ENCODE assay signal across 13 mouse cellular contexts in the genomic region with DNA sequence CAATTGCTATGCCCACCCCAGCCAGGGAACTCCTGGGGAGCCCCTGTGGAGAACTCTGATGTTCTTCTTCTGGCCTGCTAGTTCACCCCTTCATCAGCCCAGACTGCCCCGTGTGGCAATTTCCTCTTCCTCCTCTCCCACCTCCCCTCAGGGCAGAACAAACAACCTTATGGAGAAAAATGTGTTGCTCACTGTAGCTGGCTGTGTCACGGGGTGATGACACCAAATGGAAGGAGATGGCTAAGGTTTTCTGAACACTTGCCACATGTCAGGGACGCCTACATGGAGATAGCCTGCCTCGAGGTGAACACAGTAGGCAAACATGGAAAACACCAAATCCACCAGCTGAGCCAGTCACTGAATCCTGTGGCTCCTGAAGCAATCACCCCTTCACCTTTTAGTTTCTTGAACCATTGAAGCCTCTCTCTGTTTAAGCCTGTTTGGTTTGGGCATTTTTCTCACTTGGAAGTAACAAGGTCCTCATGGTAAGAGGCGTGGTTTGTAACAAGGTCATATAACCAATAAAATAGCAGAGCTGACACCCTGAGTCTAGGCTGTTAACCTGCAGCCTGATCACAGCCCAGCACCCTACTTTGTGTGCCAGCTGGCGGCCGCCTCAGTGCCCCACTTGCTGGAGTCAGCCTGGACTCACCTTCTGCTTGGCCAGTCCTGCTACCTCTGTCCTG.
DNase-seq lines count a peak whose midpoint lies in the region; ATAC-seq lines count a peak whose summit lies in the region.
"Had no signal": no experiment of that assay in that cellular context is flagged by ENCODE, and none has a peak within 500 bp of the region (broad histone marks: within the 10 kb centered on the region; RNA-seq: fewer than 3 reads in every experiment).

No protein-coding gene starts in this region.

- H3K4me2 ChIP-seq in liver, embryonic 16.5 days (ENCODE audit: low read depth, low read length): no peak overlapping the region; the same call in 1 of the 2 replicates
- H3K4me2 ChIP-seq: hindbrain, embryonic 14.5 days; lung, embryonic 14.5 days had no signal

- no peak for ATAC-seq in liver, embryonic 16.5 days (ENCODE audit: low read depth)

- WGBS in liver, embryonic 16.5 days (ENCODE audit: insufficient replicate concordance): 49% methylated on average over 7 of the region's 7 CpGs
- WGBS in midbrain, embryonic 10.5 days: 80% methylated on average over 7 of the region's 7 CpGs

- peak overlapping the region; percentile 35; the same call in 1 of the 2 replicates for H3K27ac ChIP-seq in liver, embryonic 16.5 days (ENCODE audit: low read length)
- no peak overlapping the region for H3K27ac ChIP-seq in midbrain, embryonic 10.5 days (replicated peaks)
- H3K27ac ChIP-seq: hindbrain, embryonic 14.5 days had no signal

- H3K4me1 ChIP-seq in liver, embryonic 16.5 days (ENCODE audit: control insufficient read depth, low read depth, low read length): peaks cover 29% of the 10 kb centered on the region
- H3K4me1 ChIP-seq in midbrain, embryonic 10.5 days: peaks cover 38% of the 10 kb centered on the region

- DNase-seq in adrenal gland, postnatal 36 days: peak; percentile 45 to 46
- DNase-seq in adrenal gland, postnatal 4 days (ENCODE audit: low spot score in 2 of 2): no peak
- DNase-seq in kidney, adult 9 months: peak; percentile 60
- no peak for DNase-seq in kidney, postnatal 4 days
- peak; percentile 62 for DNase-seq in 416B (ENCODE audit: low read depth)
- no peak for DNase-seq in midbrain, embryonic 10.5 days (ENCODE audit: low spot score)
- DNase-seq in urinary bladder, postnatal 14 days (ENCODE audit: low spot score): no peak
- DNase-seq: embryo, embryonic 11 days; heart, adult 11 months; lung, embryonic 14.5 days; midbrain, embryonic 14.5 days had no signal

- no peak overlapping the region for H3K9ac ChIP-seq in liver, embryonic 16.5 days (ENCODE audit: low read depth, low read length)
- H3K9ac ChIP-seq: hindbrain, embryonic 14.5 days; lung, embryonic 14.5 days had no signal

- H3K9me3 ChIP-seq in liver, embryonic 16.5 days (replicated peaks; ENCODE audit: control insufficient read depth, low read length): no peaks in the 10 kb centered on the region
- no peaks in the 10 kb centered on the region for H3K9me3 ChIP-seq in midbrain, embryonic 10.5 days (replicated peaks)

- H3K4me3 ChIP-seq in liver, embryonic 16.5 days (ENCODE audit: low read depth, low read length): no peak overlapping the region
- H3K4me3 ChIP-seq in midbrain, embryonic 10.5 days: no peak overlapping the region

- H3K27me3 ChIP-seq in liver, embryonic 16.5 days (ENCODE audit: control insufficient read depth, insufficient read depth, low read depth, low read length): no peaks in the 10 kb centered on the region
- no peaks in the 10 kb centered on the region for H3K27me3 ChIP-seq in midbrain, embryonic 10.5 days (ENCODE audit: low read depth, poor library complexity, severe bottlenecking)

- H3K36me3 ChIP-seq in liver, embryonic 16.5 days (ENCODE audit: control insufficient read depth, insufficient read depth): no peaks in the 10 kb centered on the region
- peaks cover 12% of the 10 kb centered on the region for H3K36me3 ChIP-seq in midbrain, embryonic 10.5 days

Comparison
In these comparisons a context has a peak if more than half of its experiments do, and no peak if none do; other contexts are left out.
1. DNase-seq: peak in adrenal gland, postnatal 36 days (2 of 2), kidney, adult 9 months (single experiment) and 416B (single experiment); none in adrenal gland, postnatal 4 days (0 of 2), kidney, postnatal 4 days (0 of 2), midbrain, embryonic 10.5 days (single experiment) and urinary bladder, postnatal 14 days (single experiment).